Mouse (Mus musculus) left cerebral cortex, postnatal 4 days (tissue): ENCODE measurements around the gene Pkig. TPM values are rescaled to one million over a fixed set of nuclear protein-coding genes. Genes with fewer than 3 reads are reported as not detected.

Experiments
- DNase-seq: peaks from one replicate; pipeline ENCODE4 v3.0.0-alpha.2; 2022
- intact Hi-C: fragments of 180-260 bp; cut with DNase I; formaldehyde crosslinking; loops from one replicate; pipeline ENCODE4 v1.15.1; 2025
- total RNA-seq, 2 experiments: library from RNA; stranded (reverse); gene quantifications; 2 replicates each; pipeline ENCODE4 v1.2.3; 2021

The Pkig gene
- total RNA-seq, 2 experiments from 2014 or later, result 83.4 to 91.6 TPM

DNA sequence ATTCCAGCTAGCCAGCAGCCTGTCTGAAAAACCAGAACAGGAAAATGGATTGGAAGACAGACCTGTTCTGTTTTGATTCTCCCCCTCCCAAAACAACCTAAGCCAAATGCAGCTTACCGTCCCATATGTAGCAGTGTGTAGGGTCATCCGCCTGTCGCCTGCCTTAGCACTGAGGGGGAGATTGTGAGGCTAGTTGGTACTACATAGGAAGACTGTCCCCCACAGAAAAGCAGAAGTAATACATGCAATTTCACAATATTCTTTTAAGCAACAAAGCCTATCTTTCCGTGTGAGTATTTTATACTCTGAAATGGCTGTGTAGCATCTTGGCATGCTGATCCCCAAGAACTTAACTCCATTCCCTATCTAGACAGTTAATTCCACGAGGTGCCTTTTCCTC is 44.7 kb downstream of the Pkig start:
- intact Hi-C loops, result no loop called here
- DNase-seq, result no peak

DNA sequence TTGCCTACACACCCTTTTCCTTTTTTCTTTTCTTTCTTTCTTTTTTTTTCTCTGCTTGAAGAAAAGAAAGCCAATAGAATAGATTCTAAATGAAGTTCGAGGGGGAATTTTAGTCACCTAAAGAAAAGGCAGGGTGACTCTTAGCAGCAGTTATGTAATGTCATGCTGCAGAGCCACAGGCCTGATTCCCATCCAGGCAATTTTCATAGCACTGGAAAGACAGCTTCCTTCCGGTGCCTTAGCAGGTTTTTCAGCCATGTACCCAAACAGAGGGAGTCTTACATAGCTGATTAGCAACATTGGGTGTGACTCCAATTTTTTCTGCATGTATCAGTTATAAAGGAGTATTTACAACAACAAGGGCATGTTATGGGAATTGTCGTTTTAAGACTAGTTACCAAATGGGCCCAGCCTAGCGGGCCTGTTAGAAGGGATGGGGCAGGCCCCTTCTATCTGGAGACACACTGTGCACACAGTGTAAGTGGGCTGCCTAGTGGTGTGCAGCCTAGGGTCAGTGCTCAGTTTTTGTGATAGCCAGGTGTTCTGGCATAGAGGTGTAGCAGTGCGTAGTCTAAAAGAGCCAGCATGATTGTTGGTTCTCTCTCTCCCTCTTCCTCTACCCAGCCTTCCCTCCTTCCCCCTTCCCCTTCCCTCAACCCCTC is 45.5 kb downstream of the Pkig start:
- intact Hi-C loops, result no loop called here
- no peak for DNase-seq

DNA sequence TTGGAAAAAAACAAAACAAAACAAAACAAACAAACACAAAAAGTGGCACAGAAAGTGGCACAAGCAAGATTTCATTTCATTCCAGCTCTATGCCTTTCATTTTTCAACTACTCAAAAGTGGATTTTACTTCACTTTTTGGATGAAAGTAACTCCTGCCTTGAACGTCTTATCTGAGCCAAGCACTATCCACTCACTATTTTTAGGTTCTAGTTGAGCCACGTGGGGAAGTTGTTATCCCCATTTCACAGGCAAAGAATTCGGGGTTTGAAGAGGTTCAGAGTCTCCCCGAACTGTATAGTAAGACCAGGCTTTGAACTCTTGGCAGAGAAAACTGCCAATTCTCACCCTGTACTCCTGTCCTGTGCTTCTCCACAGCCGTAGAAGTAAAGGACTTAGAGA is 50.1 kb downstream of the Pkig start:
- intact Hi-C loops, result no loop called here
- no peak for DNase-seq

DNA sequence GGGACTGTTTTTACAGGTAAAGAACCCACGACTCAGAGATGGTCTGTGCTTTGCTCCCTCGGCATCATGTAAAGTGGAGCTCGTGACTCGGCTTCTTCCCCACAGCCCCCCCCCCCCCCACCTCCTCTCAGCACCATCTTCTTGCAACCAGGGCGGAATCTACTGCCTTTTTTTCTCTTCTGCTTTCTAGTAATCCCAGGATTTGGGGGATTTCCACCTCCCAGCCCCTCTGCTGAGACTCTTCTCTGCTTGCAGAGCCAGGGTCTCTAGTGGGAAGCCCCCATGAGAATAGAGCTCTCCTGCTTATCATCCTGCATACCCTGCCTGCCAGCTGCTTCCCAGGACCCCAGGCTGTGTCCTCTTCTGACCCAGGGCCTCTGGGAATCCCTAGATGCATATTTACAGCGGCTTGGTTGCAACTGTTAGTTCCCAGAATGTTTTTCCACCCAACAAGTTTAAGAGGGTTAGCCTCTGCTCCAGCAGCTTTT is 50.6 kb downstream of the Pkig start:
- intact Hi-C loops, result no loop called here
- no peak for DNase-seq

DNA sequence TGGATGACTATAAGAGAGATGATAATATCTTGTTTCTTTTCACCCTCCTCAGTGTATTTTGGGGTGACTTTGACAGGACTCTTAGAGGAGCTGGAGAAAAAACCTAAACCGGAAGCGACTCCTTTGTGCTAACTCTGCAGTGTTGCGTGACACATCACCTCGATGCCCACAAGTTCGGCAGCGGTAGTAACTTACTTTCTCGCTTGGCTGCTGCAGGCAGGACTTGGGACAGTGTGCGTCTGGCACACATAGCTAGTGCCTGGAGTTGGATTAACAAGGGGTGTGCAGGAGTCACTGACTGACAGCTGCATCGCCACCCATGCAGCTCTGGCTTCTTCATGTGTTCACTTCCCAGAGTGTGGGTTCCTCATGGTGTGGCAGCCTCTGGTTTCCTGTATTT is 51.8 kb downstream of the Pkig start:
- intact Hi-C loops, result no loop called here
- no peak for DNase-seq

DNA sequence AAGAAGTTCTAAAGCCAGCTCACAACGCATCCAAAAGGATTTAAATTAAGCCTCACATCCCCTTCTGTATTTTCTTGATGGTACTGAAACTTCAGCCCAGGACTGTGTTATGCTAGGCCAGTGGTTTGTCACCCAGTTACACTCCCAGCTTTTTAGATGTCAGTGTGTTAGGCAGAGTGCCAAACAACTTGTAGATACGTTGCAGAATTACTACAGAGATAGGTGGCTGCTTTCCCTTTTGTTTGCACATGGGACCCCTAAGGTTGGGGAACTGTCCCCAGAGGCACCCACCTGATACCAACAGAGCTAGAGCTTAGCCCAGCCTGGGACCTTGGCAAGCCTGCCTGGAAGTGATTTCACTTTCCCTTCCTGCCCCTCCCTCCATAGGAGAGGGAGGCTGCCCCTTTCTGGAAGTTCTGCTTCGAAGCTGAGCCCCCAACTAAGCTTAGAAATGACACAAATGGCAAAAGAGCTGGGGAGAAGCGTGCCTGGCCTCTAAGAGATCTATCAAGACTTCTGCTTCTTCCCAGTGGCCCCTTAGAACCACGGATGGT is 52.5 kb downstream of the Pkig start:
- DNase-seq, result no peak
- intact Hi-C loops, result no loop called here

DNA sequence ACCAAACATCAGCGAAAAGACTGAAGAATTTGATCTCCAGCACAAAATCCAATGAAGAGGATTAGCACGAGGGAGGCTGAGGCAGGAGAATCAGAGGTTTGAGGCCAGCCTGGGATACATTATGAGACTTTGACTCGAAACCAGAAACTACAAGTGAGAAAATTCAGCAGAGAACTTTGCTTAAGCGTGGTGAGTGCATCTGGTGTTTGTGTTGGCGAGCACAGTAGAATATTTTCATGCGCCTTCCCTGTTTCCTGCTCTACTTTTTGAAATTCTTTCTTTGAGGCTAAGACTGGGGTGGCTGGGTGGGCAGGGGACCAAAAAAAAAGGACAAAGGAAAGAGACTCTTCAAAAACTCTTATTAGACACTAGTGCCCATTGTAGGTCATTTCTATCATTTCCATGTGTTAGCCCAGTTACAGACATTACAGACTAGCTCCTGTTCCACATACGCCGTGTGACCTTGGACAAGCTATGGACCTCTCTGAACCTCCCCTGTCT is 53.2 kb downstream of the Pkig start:
- no peak for DNase-seq
- intact Hi-C loops, result no loop called here

DNA sequence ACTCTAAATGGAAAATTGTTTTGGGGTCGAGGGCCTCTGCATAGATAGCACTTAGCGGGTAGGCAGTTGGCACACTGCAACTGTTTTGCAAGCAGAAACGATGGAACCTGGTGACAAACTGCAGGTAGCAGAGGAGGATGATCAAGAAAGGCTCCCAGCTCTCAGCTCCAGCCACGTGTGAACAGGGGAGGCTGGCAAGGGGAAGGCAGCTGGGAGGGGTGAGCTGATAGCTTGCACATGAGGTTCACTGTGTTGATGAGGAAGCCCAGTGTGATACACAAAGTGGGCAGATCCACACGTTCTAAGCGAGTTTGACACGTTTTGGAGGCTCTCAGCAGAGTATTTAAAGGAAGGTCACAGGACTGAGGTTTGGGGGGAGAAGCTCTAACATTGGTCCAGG is 54.3 kb downstream of the Pkig start:
- no peak for DNase-seq
- intact Hi-C loops, result no loop called here

DNA sequence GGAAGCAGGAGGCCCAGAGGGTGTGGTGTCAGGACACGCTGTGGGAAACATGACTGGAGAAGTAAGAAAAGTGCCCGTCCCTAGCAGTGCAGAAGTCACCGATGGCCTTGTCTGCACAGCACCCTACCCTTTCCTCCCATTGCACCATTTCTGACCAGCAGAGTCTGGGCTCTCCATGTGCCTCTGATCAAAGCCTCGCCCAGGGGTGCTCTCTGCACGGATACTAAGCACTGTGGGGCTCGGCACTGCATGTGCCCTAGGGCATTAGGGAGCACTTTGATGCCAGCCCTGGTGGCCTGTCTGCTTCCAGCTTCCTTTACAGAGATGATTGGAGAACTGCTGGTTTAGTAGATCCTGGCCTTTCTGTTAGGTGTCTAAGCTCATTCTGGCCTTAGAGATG is 54.7 kb downstream of the Pkig start:
- intact Hi-C loops, result no loop called here
- DNase-seq, result no peak

DNA sequence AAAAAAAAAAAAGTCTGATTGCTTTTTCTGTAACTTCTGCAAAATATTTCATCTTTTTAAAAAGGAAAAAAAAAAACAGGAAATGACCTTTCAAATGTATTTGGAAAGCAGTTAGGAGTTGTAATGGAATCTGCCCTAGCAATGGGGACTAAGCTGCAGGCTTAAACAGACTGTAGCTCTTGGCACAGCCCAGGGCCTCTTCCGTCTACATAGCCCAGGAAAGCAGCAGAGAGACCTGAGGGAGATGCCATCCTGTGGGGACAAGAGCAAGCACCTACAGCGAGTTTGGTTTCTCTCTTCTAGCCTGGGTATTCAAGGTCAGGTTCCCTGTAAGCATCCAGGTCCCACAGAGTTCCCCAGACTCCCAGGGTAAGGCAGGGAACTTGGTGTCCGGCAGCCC is 55.2 kb downstream of the Pkig start:
- intact Hi-C loops, result no loop called here
- no peak for DNase-seq

DNA sequence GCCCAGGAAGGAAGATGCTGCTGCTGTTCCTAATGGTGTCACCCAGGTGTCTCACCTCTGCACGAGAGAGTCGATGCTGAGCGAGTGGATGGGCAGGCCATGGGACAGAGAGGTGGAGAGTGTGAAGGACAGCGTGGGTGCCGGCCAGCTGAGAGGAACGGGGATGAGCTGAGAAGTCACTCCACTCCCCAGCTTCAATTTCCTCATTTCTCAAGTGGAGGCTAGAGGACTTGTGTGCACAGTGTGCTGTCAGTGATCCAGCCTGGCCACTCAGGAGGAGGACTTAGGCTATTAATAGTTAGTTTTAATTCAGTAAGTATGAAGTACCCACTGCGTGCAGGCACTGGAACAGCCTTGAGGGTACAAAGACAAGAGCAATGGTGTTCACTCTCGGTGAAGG is 58.3 kb downstream of the Pkig start:
- intact Hi-C loops, result loop anchor here (5.0 kb wide), 1 partner anchor 69 kb away; the partner anchor contains the start of gene Serinc3
- DNase-seq, result no peak

DNA sequence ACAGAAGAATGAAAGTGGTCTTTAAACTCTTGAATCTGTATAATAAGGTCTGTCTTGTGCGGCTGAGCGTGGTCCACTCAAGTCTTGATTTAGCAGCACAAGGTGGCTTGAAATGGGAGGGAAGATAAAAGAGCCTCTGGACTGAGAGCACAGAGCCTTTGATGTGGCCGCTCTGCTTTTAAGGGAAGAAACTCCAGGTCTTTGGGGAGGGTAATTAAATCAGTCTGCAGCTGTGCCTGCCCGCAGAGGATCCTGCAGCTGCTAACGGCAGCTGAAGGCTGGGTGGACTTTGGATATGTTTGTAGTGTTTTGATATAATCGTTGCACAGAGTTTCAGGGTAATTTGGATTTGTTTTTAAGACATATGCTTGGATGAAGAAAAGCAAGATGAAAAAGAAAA is 58.7 kb downstream of the Pkig start:
- intact Hi-C loops, result loop anchor here (5.0 kb wide), 1 partner anchor 70 kb away; the partner anchor contains the start of gene Serinc3
- no peak for DNase-seq

DNA sequence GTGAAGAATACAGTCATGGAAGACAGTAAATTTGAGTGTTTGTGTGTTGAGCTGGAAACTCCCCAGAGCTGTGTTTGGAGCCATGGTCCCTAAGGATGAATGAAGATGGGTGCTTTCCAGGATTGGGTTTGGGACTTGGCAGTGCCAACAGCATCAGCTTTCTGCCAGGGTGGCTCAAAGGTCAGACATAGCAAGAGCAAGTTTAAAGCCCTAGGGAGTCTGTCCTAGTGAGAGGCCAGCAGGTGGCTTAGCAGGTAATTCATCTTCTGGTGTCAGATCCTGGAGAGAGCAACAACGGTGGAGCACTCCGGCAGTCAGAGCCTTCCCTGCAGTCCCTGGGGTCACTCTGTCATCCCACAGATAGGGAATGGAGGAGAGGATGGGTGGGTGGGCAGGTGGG is 60.3 kb downstream of the Pkig start:
- intact Hi-C loops, result loop anchor here (5.0 kb wide), 1 partner anchor 71 kb away; the partner anchor contains the start of gene Serinc3
- DNase-seq, result no peak

DNA sequence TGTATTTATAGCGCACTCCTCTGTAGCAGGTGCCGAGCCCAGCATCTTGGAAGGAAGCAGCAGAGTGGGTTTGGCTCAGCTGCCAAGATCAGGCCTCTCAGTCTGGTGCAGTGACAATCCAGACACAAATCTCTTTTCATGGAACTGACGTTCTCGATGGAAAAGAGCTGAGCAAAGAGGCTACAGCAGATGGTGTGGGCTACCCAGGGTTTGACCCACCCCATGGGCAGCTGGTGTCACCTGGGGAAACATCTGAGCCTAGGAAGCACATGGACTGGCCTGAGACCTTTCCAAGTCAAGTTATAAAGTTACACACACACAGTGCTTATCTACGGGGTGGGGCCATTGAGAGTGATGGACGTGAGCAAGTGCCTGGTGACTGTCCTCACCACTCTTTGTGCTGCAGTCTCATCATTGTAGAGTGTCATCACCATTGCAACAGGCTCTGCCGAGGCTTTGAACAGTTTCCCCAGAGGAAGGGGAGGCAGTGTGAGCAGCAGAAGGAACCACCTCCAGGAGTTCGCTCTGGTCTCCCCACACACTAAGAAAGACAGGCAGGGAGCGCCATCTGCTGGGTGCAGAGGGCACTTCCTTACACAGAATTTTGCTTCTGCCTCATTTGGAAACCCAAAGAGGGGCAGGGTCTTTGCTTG is 60.9 kb downstream of the Pkig start:
- intact Hi-C loops, result loop anchor here (5.0 kb wide), 1 partner anchor 72 kb away; the partner anchor contains the start of gene Serinc3
- peak; percentile 89 for DNase-seq

DNA sequence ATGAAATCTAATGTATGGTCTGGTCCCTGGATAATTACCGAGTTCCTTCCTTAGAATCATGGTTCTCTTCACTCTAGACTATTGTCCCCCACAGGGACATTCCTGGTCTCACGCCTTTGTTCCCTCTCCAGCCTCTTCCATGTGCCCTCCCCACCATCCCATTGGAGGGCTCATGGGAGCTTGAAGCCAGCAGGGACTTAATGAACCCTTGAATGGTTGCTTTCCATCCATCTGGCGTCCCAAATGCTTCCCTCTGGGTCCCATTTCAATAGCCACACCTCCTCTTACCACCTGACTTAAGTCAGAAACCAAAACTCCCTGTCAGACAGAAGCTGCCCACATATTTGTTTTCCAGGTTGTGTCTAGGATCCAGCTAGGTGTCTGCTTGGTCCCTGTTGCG is 61.4 kb downstream of the Pkig start:
- intact Hi-C loops, result loop anchor here (5.0 kb wide), 1 partner anchor 72 kb away; the partner anchor contains the start of gene Serinc3

DNA sequence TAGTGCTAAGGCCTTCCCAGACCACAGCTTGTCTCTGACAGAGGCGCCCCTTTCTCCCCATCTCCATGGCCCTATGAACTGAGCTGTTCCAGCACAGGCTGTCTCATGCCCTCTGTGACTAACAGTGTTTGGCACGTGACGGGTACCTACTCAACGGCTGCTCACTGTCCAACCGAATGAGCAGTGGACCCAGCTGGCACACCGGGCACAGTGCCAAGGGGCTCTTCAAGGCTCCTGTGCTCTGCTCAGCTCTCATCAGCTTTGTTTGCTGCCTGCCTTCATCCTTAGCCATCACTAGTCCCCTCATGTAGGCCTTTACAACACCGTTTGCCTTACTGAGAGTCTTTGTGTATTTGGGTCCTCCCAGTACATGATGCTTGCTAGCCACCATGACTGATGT is 64.4 kb downstream of the Pkig start:
- intact Hi-C loops, result no loop called here

More for the DNA sequence above, 61.4 kb downstream of the Pkig start:
- peak; percentile 47 for DNase-seq

DNA sequence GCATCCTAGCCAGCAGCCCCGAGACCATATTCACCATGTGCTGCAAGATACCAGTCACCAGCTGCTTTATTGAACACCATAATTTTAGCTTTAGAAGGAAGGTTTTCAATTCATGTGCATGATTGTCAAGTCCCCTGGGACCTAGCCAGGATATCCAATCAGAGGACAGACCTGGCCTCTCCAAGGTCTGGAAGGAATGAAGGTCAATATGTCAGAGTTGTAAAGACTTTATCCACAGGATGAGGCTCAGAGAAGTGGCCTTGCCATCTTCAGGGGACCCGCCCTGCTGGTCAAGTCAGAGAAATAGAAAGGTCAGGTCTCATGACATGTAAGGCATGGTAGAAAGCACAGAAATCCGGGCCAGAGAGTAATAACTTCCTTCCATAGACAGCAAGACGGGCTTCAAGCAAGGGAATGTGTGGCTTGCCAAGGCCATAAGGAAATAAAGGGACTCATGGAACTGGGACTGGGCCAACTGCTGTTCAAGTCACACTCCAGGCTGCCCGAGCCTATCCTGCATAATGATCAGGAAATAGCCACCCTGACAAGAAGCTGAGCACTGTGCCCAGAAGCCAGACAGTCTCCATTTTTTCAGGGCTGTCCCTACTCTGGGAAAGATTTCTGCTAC is 68.7 kb downstream of the Pkig start:
- peak; percentile 34 for DNase-seq
- intact Hi-C loops, result no loop called here

More for the DNA sequence above, 64.4 kb downstream of the Pkig start:
- DNase-seq, result peak; percentile 97

DNA sequence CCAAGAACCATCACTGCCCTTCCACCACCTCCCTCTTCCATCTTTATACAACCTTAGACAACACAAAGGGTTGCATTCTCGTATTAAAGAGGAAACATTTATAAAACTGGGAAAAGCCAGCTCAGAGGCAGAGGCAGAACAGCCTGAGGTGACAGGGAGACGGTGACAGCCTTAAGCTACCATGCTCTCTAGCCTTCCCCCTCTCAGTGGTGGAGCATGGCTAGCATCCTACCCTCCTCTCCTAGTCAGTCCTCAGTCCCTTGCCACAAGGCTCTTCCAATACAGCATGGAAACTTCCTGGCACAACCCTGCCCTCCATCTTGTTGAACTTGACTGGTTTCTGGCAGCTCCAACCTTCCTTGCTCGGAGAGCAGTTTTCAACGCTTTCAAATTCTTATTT is 70.1 kb downstream of the Pkig start:
- no peak for DNase-seq
- intact Hi-C loops, result no loop called here

DNA sequence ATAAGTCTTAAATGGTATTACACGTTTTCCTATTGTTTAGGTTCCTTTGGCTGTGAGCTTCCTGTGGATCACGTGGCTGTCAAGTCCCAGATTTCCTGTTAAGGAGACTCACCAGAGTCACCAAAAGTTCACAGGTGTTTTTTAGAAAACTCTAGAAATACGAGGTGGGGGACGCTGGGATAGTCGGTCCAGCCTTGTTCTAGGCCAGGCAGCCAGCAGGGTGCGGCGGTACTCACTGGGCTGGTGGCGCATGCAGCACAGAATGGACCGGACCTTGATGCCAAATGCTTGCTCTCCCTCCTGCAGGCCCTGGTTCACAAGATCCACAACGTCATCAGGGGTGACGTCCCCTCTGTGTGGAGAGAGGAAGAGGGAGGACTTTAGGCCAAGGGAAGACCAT is 73.8 kb downstream of the Pkig start:
- no peak for DNase-seq
- intact Hi-C loops, result no loop called here

DNA sequence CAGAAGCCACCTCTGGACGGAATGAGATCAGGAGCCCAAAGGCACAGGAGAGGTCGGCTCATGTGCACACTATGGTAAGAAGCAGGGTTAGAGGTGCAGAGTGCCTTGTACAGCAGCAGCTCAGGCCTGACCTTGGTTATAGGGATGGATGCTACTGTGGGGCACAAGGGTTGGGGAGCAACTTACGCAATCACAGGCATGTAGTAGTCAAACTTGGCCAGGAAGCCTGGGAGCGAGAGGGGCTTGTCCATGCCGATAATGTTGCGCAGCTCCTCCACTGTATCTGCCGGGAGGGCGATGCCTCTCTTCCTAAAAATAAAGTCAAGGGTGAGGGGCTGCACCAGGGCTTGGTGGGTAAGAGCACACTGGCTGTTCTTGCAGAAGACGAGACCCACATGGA is 77.0 kb downstream of the Pkig start:
- no peak for DNase-seq
- intact Hi-C loops, result no loop called here

DNA sequence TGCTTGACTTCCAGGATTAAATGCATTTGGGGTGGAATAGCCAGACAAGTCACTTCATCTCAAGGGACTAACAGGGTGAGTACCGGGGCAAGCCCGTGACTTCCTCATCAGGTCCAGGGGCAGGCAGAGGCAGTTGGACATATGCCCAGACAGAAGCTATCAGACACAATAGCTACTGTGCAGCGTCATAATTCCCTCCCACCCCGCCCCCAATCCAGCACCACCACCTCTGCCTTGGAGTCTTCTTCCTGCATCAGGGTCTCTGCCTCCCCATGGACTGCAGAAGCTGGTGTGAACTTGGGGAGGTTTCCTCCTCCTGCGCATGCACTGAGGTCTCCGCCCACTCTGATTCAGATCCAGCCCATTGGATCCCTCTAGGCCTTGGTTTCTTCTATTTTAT is 77.8 kb downstream of the Pkig start:
- DNase-seq, result no peak
- intact Hi-C loops, result no loop called here
